Mouse (Mus musculus) splenic B cell, adult 2 months (primary cell): ENCODE results near the gene Skor1.

Experiments used
- DNase-seq: peaks from one replicate; pipeline ENCODE4 v3.0.0-alpha.2; 2011; ENCODE audit warnings: low read depth, low spot score
- H3K27me3 ChIP-seq: 2 replicates; pipeline ENCODE4 v1.6.1; 2012; ENCODE audit warnings: mild to moderate bottlenecking, low read length, moderate library complexity, mixed read lengths; ENCODE audit not compliant: control insufficient read depth, poor library complexity, insufficient read depth, severe bottlenecking
- H3K36me3 ChIP-seq: 2 replicates; pipeline ENCODE4 v1.6.1; 2012; ENCODE audit warnings: mild to moderate bottlenecking, low read length, moderate library complexity, mixed read lengths; ENCODE audit not compliant: control insufficient read depth, poor library complexity, insufficient read depth, severe bottlenecking

Skor1 gene

DNA sequence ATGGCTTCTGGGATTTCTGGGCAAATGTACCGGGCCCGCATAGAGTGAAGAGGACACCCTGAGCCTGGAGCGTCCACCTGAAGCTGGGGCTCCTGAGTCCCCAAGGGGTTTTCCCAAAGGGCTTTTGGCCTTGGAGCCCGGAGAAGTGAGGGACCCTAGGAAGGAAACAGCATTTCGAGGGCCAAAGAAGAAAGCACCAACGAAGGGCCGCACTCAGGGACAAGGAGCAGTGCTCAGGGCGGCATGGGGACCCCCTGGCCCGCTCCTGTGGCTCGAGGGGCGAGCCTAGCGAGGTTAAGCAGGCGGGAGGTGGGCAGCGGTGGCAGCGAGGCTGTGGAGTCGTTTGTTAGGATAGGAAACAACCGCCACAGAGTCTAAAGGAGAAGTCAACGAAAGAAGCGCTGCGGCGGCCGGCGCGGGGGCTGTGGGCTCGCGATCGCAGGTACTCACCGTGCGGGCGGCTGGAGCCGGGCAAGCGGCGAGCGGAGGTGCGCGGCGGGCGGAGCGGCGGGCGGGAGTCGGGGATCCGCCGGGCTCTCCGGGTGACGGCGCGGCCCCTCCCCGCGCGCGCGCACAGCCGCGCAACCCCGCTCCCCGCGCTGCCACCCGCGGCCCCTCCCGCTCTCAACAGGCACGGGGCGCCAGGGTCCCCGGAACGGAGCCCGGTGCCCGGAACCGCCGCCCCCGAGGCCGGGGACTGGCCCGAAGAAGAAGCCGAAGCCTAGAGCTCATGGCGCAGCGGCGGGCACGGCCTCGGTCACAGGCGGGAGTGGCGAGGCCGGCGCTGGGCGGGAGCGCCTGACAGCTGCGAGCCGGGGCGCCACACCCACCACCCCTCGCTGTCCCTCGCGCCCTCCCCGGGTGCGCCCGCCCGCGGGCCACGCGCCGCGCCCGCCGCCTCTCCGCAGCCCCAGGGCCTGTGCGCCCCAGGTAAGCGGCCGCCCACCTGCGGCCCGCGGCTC lies at the start of gene Skor1:
Skor1 (minus strand) TSS at position 552 of the 962 bp plus-strand sequence.
- Histone ChIP-seq H3K36me3 (no peaks in the 10 kb centered on the region), H3K27me3 (peaks cover 5% of the 10 kb centered on the region; the same call in 1 of the 2 replicates)
- DNase-seq, result no peak

DNA sequence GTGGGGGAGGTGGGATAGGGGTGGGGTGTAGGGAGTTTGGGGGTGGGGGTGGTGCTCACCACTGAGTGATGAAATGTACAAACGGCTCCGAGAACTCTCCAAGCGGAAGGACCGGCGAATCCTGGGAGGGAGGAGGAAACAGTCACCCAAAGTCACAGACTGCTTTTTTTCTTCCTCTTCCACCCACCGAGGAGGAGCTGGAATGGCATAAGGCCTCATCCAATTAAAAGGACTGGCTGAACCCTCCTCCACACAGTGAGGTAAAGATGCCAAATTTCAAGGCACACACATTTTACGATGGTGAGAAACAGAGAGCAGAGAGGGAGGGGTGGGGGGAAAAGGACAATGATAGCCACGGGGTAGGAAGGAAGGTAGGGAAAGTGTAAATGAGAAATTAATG lies 48.5 kb upstream of the Skor1 start:
- Histone ChIP-seq H3K27me3 (no peaks in the 10 kb centered on the region), H3K36me3 (peaks cover 2% of the 10 kb centered on the region; the same call in 1 of the 2 replicates)
- no peak for DNase-seq

DNA sequence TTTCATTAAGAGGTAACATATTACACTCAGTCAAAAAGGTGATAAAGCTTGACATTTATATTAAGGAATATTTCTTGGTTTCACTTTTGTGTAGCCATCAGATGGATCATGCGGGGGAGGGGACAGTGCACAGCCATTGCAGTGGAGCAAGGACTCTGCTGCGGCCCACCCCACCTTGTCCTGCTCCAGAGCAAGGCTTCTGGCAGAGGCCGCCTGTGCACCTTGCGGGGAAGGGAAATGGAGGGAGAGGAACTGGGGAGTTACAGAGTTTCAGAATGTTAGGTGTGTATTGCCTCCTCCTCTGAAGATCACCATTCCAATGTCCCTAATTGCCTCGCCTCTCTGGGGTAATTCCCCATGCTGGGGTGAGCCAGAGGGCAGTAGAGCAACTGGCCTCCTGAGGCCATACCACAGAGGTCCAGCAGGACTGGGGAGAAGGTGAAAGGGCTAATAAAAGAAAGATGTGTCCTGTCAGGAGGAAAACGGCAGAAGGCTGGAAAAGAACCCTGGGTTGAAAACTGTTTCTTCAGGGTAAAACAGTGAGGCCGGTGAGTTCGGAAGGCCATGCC lies 47.4 kb upstream of the Skor1 start:
- H3K27me3 ChIP-seq, result no peaks in the 10 kb centered on the region
- DNase-seq, result no peak
- H3K36me3 ChIP-seq, result peaks cover 2% of the 10 kb centered on the region; the same call in 1 of the 2 replicates

DNA sequence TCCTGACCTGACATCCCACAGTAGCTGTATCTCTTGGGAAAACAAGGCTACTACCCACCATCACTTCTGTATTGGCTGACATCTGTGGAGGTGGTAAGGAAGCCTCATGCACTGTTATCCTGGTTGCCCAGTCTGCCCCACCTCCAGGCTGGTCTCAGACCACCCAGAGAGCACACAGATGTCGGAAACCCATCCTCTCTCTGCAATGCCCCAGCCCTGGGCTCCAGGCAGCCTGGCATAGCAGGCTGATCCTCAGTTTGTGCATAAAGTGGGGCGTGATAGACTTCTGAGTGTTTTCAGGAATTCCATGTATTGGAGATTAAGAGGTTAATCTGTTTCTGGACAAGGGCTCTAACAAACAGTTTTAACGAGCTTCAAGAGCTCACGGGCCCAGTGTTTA lies 46.8 kb upstream of the Skor1 start:
- H3K27me3 ChIP-seq, result no peaks in the 10 kb centered on the region
- no peak for DNase-seq
- peaks cover 2% of the 10 kb centered on the region for H3K36me3 ChIP-seq

DNA sequence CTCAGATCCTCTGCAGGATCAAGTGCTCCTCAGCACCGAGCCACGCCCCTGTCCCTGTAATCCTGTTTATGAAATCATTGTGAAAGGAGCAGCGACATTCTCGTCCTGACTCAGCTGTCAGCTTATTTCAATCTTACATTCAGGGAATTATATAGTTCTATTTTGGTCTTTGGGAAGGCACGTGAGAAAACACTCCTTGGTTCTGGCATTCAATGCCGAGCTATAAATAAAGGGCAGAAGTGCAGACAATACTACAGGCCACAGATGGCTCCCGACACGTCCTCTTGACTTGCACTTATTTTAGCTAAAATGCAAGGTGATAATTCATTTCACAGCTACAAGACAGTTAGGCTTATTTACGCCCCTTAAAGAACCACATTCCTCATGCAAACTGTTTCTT lies 46.0 kb upstream of the Skor1 start:
- no peaks in the 10 kb centered on the region for H3K27me3 ChIP-seq
- DNase-seq, result no peak
- peaks cover 2% of the 10 kb centered on the region for H3K36me3 ChIP-seq

DNA sequence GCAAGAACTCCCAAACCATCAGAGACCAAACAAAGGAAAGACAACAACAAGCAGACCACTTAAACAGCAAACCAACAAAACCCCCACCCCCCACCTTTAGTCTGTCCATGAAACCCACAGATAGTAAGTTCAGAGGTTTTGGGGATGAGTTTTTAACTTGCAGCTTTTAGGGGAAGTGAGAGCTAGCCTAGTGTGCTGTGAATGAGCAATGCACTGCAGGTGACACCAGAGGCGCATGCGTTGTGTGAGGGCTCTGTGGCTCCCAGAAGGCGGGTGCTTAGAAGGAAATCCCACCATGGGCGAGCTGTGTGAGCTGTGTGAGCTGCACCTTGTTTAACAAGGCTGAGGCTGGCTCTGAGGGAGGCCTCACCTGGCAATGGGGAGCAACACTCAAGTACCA lies 44.0 kb upstream of the Skor1 start:
- Histone ChIP-seq H3K36me3 (peaks cover 2% of the 10 kb centered on the region), H3K27me3 (no peaks in the 10 kb centered on the region)
- peak; percentile 9 for DNase-seq

DNA sequence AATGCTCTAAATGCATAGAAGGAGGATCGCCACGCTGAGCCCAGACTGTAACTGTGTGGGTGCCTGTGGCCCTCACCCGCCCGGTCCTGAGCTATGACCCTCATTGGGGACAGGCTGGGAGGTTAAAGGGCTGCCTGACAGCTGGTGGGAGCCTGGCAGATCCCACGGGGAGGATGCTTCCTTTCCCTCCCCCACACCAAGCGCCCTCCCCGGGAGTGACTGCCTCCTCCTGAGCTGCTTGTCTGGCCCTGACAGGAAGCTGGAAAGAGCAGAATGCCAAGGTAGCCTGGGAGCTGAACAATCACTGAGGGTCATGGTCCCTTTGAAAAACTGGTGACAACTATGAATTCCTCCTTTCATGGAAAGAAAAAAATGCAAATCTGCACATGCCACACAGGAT lies 38.5 kb upstream of the Skor1 start:
- DNase-seq, result no peak
- H3K27me3 ChIP-seq, result no peaks in the 10 kb centered on the region
- no peaks in the 10 kb centered on the region; the same call in 1 of the 2 replicates for H3K36me3 ChIP-seq

DNA sequence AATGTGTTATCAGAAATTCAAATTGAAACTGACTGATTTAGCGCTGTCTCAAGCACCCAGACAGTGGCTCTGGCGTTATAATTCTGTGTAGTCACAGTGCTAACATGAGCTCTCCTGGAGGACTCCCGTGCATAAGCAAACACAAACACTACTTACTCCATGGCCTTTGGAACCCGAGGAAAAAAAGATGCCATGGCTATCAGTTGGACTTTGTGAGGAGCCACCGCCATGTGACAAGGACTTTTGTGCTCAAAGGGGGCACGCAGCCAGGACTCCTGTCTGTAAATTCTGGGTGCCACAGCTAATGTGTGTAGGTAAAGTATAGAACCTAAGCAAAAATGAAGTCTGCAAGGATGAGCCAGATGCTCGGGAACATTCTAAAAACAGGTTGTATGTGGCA lies 36.5 kb upstream of the Skor1 start:
- no peaks in the 10 kb centered on the region; the same call in 1 of the 2 replicates for H3K36me3 ChIP-seq
- no peak for DNase-seq
- H3K27me3 ChIP-seq, result no peaks in the 10 kb centered on the region

DNA sequence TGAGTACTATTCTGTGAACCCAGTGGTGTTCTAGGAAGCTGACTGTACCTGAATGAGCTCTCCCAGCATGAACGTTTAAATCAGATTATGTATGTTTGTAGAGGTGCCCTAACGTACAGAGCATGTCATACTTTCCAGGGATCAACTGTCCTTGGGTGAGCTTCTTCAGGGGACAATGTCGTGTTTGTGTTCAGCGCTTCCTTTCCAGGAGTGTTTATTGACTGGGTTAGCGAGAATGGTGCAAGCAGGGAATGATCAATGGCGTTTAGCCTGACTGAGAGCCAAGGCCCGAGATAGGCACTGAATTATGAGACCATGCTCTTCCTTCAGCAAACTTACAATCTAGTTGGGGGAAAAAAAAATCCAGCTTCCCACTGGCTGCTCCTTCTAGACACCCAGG lies 35.1 kb upstream of the Skor1 start:
- DNase-seq, result no peak
- H3K36me3 ChIP-seq, result peaks cover 3% of the 10 kb centered on the region

DNA sequence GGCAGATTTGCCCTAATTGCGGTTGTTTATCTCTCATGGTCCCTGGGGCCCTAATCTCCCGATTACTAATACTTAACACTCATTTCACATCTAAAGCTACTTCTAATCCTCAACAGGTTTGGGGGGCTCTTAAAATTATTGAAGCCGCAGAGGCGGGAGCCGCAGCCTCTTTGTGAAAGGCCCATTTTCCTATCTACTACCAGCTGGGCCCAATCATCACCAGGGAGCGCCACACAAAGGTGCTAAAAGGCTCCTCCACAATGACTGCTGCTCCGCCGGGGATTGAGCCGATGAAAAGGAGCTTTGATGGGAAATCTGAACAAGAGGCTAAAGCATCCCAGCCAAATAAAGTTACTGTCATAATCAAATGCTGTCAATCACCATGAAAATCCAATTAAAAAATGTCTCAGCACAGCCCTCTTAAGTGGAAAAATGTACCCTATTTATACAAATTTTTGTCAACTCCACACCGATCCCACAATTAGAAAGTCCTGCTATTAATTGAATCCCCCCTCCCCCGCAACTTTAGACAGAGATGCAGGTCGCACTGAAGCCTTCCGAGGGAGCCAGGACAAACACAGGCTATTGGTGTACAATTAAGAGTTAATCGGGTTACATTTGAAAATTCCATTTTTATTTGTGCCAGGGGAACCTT lies 33.7 kb upstream of the Skor1 start:
- Histone ChIP-seq H3K36me3 (peaks cover 3% of the 10 kb centered on the region), H3K27me3 (no peaks in the 10 kb centered on the region)
- DNase-seq, result no peak

More for the DNA sequence above, 35.1 kb upstream of the Skor1 start:
- no peaks in the 10 kb centered on the region for H3K27me3 ChIP-seq

DNA sequence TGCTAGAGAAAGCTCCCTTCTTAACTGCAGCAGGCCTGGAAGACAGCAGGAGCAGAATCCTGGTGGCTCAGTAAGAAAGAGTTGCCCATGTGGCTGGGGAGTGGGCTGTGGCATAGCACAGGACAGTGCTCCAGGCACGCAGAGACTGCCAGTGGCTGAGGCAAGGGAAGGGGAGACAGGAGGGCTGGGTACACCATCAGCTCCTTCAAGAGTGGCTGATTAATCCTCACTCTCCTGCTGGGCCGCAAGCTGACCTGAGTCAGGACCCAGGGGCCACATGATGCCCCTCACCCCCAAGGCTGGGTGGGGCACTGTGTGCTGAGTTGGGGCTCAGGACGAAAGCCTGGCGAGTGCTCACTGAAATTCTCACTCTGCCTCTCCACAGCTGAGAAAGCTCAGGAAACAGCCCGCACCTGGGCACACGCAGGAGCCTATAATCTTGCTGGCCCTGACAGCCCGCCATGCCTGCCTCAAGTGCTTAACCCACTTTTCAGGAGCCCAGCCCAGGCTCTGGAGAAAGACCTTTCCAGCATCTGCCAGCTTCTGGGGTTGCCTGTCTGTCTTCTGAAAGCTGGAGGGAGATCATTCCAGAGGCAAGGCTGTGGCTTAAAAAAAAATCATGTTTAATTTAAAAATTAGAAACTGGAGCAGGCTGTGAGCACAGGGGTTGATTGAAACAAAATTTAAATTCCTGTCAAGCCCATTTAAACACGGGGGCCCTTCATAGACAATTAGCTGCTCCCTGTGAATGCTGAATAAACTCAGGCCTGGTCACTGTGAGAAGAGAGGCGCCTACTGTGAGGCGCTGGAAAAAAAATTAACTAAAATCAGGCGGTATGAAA lies 32.8 kb upstream of the Skor1 start:
- Histone ChIP-seq H3K27me3 (no peaks in the 10 kb centered on the region), H3K36me3 (peaks cover 3% of the 10 kb centered on the region)
- no peak for DNase-seq

DNA sequence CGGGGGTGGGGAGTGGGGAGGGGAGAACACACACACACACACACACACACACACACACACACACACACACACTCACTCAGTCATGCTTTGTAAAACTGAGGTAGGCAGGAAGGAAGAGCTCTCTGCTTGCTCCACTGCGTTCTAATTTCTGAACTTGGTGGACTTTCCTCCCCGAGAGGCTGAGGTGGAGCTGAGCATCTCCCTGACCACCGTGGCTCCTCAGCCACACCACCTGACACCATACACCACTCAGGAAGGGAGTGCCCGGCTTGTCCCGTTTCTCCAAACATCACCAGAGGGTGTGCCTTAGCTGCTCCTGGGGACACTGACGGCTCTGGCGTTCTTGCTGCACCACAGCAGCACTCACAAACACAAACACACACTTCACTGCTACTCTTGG lies 29.5 kb upstream of the Skor1 start:
- peaks cover 3% of the 10 kb centered on the region for H3K36me3 ChIP-seq
- DNase-seq, result no peak
- no peaks in the 10 kb centered on the region for H3K27me3 ChIP-seq

DNA sequence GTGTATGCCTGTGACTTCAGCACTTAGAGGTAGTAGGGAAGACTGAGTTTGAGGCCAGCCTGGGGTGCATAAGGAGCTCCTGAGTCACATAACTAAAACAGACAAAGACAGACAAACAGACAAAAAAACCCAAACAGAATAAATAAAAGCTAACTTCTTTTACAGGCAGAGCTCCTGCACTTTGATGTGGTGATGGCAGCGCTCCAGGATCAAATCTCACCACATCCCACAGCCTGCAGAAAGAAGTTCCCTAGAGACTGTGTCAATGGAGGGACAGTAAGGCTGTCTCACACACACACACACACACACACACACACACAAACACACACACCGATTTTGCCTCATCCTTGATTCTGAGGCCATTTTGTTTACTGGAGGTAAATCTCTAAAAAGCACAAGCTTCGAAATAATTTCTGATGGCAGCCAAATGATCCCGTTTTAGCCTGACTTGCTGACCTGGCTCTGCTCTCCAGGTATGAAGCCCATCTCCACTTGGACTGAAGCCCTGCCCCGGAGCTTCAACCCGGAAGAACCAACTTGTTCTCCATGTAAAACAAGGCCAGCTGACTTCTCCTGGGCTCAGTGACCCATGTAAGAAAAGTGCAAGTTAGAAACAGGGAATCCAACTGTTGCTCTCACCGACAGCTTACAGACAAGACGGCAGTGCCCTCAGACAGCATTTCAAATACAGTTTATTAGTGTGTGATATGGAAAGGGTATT lies 25.4 kb upstream of the Skor1 start:
- H3K27me3 ChIP-seq, result no peaks in the 10 kb centered on the region
- no peaks in the 10 kb centered on the region for H3K36me3 ChIP-seq
- DNase-seq, result no peak

DNA sequence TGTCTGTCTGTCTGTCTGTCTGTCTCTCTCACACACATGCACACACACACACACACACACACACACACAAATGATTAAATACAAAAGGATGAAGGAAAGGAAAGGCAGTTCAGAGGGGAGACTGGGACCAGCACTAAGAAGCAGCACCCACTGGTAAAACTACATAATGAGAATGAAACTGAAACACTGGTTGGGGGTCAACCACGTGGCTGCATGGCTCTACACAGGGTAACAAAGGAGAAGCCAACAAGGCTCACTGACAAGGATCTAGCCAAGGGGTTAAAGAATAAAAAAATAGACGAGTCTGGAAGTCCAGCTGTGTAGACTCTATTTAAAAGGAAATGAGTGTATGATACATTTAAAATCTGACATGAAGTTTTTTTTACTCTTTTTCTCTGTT lies 23.2 kb upstream of the Skor1 start:
- H3K36me3 ChIP-seq, result no peaks in the 10 kb centered on the region
- no peak for DNase-seq
- no peaks in the 10 kb centered on the region for H3K27me3 ChIP-seq
